Mouse (Mus musculus): Measurements from ENCODE around the gene Asb16. TPM values are rescaled to one million over a fixed set of nuclear protein-coding genes. Genes with fewer than 3 reads are reported as not detected.

The Asb16 gene
- total RNA-seq, 2 experiments from 2014 or later = 0.04 TPM; not detected in 1

- no peak for ATAC-seq (ENCODE audit: poor library complexity, severe bottlenecking)
These were observed 39.6 kb downstream of the Asb16 start for GRCm38 (mm10) chr11:102308104-102308503.

- ATAC-seq (ENCODE audit: poor library complexity, severe bottlenecking) = peak; percentile 98
These were observed 40.4 kb downstream of the Asb16 start for GRCm38 (mm10) chr11:102308979-102309378.

GRCm38 (mm10) chr11:102309821-102310617 is 41.5 kb downstream of the Asb16 start:
- no peak for ATAC-seq (ENCODE audit: poor library complexity, severe bottlenecking)

- ATAC-seq (ENCODE audit: poor library complexity, severe bottlenecking) = no peak
These were observed 42.5 kb downstream of the Asb16 start for GRCm38 (mm10) chr11:102310768-102311695.

- ATAC-seq (ENCODE audit: poor library complexity, severe bottlenecking) = no peak
These were observed 43.4 kb downstream of the Asb16 start for GRCm38 (mm10) chr11:102311966-102312365.

- no peak for ATAC-seq (ENCODE audit: poor library complexity, severe bottlenecking)
These were observed 44.0 kb downstream of the Asb16 start for GRCm38 (mm10) chr11:102312586-102312985.

GRCm38 (mm10) chr11:102314321-102314720 is 45.8 kb downstream of the Asb16 start:
- ATAC-seq (ENCODE audit: poor library complexity, severe bottlenecking) = no peak

GRCm38 (mm10) chr11:102315690-102316571 is 47.4 kb downstream of the Asb16 start:
- no peak for ATAC-seq (ENCODE audit: poor library complexity, severe bottlenecking)

GRCm38 (mm10) chr11:102316572-102317297 is 48.2 kb downstream of the Asb16 start:
- peak; percentile 61 for ATAC-seq (ENCODE audit: poor library complexity, severe bottlenecking)

GRCm38 (mm10) chr11:102317298-102317900 is 48.9 kb downstream of the Asb16 start:
- ATAC-seq (ENCODE audit: poor library complexity, severe bottlenecking) = peak; percentile 25

GRCm38 (mm10) chr11:102317901-102318575 is 49.5 kb downstream of the Asb16 start:
- ATAC-seq (ENCODE audit: poor library complexity, severe bottlenecking) = peak; percentile 9

- 0 out of 2 replicates have a peak, but pooled peaks have one; percentile 1 for ATAC-seq (ENCODE audit: poor library complexity, severe bottlenecking)
These were observed 50.2 kb downstream of the Asb16 start for GRCm38 (mm10) chr11:102318576-102319409.

GRCm38 (mm10) chr11:102319410-102319792 is 50.9 kb downstream of the Asb16 start, which contains the start of gene Ubtf:
Ubtf (minus strand) TSS chr11:102319742.
- peak; percentile 39 for ATAC-seq (ENCODE audit: poor library complexity, severe bottlenecking)

- ATAC-seq (ENCODE audit: poor library complexity, severe bottlenecking) = peak; percentile 20
These were observed 51.6 kb downstream of the Asb16 start for GRCm38 (mm10) chr11:102319941-102320685.

- no peak for ATAC-seq (ENCODE audit: poor library complexity, severe bottlenecking)
These were observed 52.1 kb downstream of the Asb16 start for GRCm38 (mm10) chr11:102320686-102321005.

- no peak for ATAC-seq (ENCODE audit: poor library complexity, severe bottlenecking)
These were observed 53.4 kb downstream of the Asb16 start for GRCm38 (mm10) chr11:102321931-102322330.

GRCm38 (mm10) chr11:102323516-102323915 is 55.0 kb downstream of the Asb16 start:
- no peak for ATAC-seq (ENCODE audit: poor library complexity, severe bottlenecking)
